Mouse (Mus musculus): Measurements from ENCODE around the gene Tmem51. TPM values are rescaled to one million over a fixed set of nuclear protein-coding genes. Genes with fewer than 3 reads are reported as not detected.

Tmem51 gene
- total and polyA plus RNA-seq, 3 experiments, result 1.4 to 8.0 (median 8.0) TPM

GRCm38 (mm10) chr4:142117993-142118392 is 33.9 kb upstream of the Tmem51 start:
- dilution Hi-C loops (cut with MboI; ENCODE audit: extremely low pct_ligation_motif_present, extremely low pct_unique_long_range_greater_than_20kb, low sequenced_read_pairs), result no loop called here
- Histone ChIP-seq H3K9me3 (replicated peaks; ENCODE audit: low read length) (no peaks in the 10 kb centered on the region), H3K4me3 (replicated peaks in 1 of 3; ENCODE audit: low read depth in 2 of 3, low read length in 2 of 3, poor library complexity in 1 of 3) (no peak overlapping the region), H3K27me3 (replicated peaks) (peaks cover 2% of the 10 kb centered on the region), H3K36me3 (replicated peaks in 1 of 2; ENCODE audit: control insufficient read depth in 1 of 2, insufficient read depth in 1 of 2, low read length in 1 of 2) (no peaks in the 10 kb centered on the region), H3K9ac (ENCODE audit: insufficient read depth, low read depth) (no peak overlapping the region), H3K79me2 (replicated peaks; ENCODE audit: control insufficient read depth, extremely low read depth, insufficient read depth, poor library complexity, severe bottlenecking) (no peaks in the 10 kb centered on the region), H3K4me1 (ENCODE audit: control insufficient read depth in 1 of 2, insufficient read depth in 2 of 2) (peaks cover 0 to 8% of the 10 kb centered on the region in 2 experiments; a peak in 1 of 4 replicates), H3K27ac (ENCODE audit: insufficient read depth, low read depth) (no peak overlapping the region), H3K4me2 (ENCODE audit: insufficient read depth, low read depth, poor library complexity, severe bottlenecking) (no peak overlapping the region)
- in situ Hi-C loops (cut with MboI; ENCODE audit: low pct_ligation_motif_present, low pct_unique_long_range_greater_than_20kb, low sequenced_read_pairs), result loop anchor here (25.0 kb wide), 1 partner anchor 894 kb away; no protein-coding TSS in a partner anchor
- DNase-seq (ENCODE audit: extremely low read depth), result no peak
- TF ChIP-seq MXI1 (IDR thresholded peaks at IDR 0.05; ENCODE audit: low read depth, low read length) (no peak), MAZ (IDR thresholded peaks at IDR 0.05; ENCODE audit: low read depth, low read length) (no peak), MAFK (IDR thresholded peaks at IDR 0.05; ENCODE audit: insufficient replicate concordance, low read length) (no peak), PAX5 (IDR thresholded peaks at IDR 0.05; ENCODE audit: low read length) (no peak), TCF12 (IDR thresholded peaks at IDR 0.05; ENCODE audit: low read depth, low read length) (no peak)

GRCm38 (mm10) chr4:142113306-142113705 is 29.2 kb upstream of the Tmem51 start:
- H3K9ac ChIP-seq (ENCODE audit: insufficient read depth, low read depth), result no peak overlapping the region
- H3K4me2 ChIP-seq (ENCODE audit: insufficient read depth, low read depth, poor library complexity, severe bottlenecking), result no peak overlapping the region
- peaks cover 0 to 11% of the 10 kb centered on the region in 2 experiments; a peak in 1 of 4 replicates for H3K4me1 ChIP-seq (ENCODE audit: control insufficient read depth in 1 of 2, insufficient read depth in 2 of 2)
- in situ Hi-C loops (cut with MboI; ENCODE audit: low pct_ligation_motif_present, low pct_unique_long_range_greater_than_20kb, low sequenced_read_pairs) (loop anchor here (25.0 kb wide), 1 partner anchor 899 kb away; no protein-coding TSS in a partner anchor), dilution Hi-C loops (cut with MboI; ENCODE audit: extremely low pct_ligation_motif_present, extremely low pct_unique_long_range_greater_than_20kb, low sequenced_read_pairs) (no loop called here)
- peak; percentile 35 for DNase-seq (ENCODE audit: extremely low read depth)
- no peak overlapping the region for H3K27ac ChIP-seq (ENCODE audit: insufficient read depth, low read depth)
- H3K9me3 ChIP-seq (replicated peaks; ENCODE audit: low read length), result peaks cover 8% of the 10 kb centered on the region
- no peaks in the 10 kb centered on the region for H3K36me3 ChIP-seq (replicated peaks in 1 of 2; ENCODE audit: control insufficient read depth in 1 of 2, insufficient read depth in 1 of 2, low read length in 1 of 2)
- H3K79me2 ChIP-seq (replicated peaks; ENCODE audit: control insufficient read depth, extremely low read depth, insufficient read depth, poor library complexity, severe bottlenecking), result no peaks in the 10 kb centered on the region
- TF ChIP-seq MYC (IDR thresholded peaks at IDR 0.05; ENCODE audit: low read depth, low read length) (no peak), GABPA (IDR thresholded peaks at IDR 0.05; ENCODE audit: insufficient replicate concordance, low read depth, low read length) (no peak), RAD21 (IDR thresholded peaks at IDR 0.05; ENCODE audit: low read depth, low read length) (peak; percentile 93), MAZ (IDR thresholded peaks at IDR 0.05; ENCODE audit: low read depth, low read length) (0 out of 2 replicates have a peak, but pooled peaks have one; percentile 31), E2F4 (IDR thresholded peaks at IDR 0.05; ENCODE audit: insufficient replicate concordance, low read depth, low read length) (no peak), KAT2A (IDR thresholded peaks at IDR 0.05; ENCODE audit: insufficient replicate concordance, low read length) (no peak), CTCF (conservative IDR thresholded peaks at IDR 0.05 in 1 of 2, IDR thresholded peaks at IDR 0.05 in 1 of 2; ENCODE audit: low read depth in 2 of 2, low read length in 2 of 2) (peak; percentile 48 to 96), SMC3 (IDR thresholded peaks at IDR 0.05; ENCODE audit: low read depth, low read length) (peak; percentile 93), MAX (IDR thresholded peaks at IDR 0.05; ENCODE audit: low read length) (0 out of 2 replicates have a peak, but pooled peaks have one; percentile 15), TCF12 (IDR thresholded peaks at IDR 0.05; ENCODE audit: low read depth, low read length) (peak; percentile 12; the same call in 1 of the 2 replicates), ZC3H11A (IDR thresholded peaks at IDR 0.05; ENCODE audit: low read depth, low read length) (peak; percentile 67; the same call in 1 of the 2 replicates), ZMIZ1 (IDR thresholded peaks at IDR 0.05; ENCODE audit: low read depth, low read length) (no peak), USF2 (conservative IDR thresholded peaks at IDR 0.05; ENCODE audit: low read depth, low read length) (no peak), TBP (conservative IDR thresholded peaks at IDR 0.05; ENCODE audit: low read depth, low read length) (no peak), MAFK (IDR thresholded peaks at IDR 0.05; ENCODE audit: insufficient replicate concordance, low read length) (no peak), NRF1 (IDR thresholded peaks at IDR 0.05; ENCODE audit: low read depth, low read length) (no peak)
- no peak overlapping the region for H3K4me3 ChIP-seq (replicated peaks in 1 of 3; ENCODE audit: low read depth in 2 of 3, low read length in 2 of 3, poor library complexity in 1 of 3)
- peaks cover 10% of the 10 kb centered on the region for H3K27me3 ChIP-seq (replicated peaks)

Measured in CH12.LX (cell line).